Mouse (Mus musculus): Measurements from ENCODE around the gene Mpc1. TPM values are rescaled to one million over a fixed set of nuclear protein-coding genes. Genes with fewer than 3 reads are reported as not detected.

Gene Mpc1
- polyA plus RNA-seq (2012; fragmentation: generic; extraction: Trizol): 27.9 TPM
- long read RNA-seq, experiment 1, partial matches to known transcripts: 0 of 134 reads
- long read RNA-seq, experiment 1, other reads (novel, unspliced or antisense): 133 of 134 reads
- long read RNA-seq, experiment 2, partial matches to known transcripts: 0 of 32 reads
- long read RNA-seq, experiment 2, other reads (novel, unspliced or antisense): 31 of 32 reads

DNA sequence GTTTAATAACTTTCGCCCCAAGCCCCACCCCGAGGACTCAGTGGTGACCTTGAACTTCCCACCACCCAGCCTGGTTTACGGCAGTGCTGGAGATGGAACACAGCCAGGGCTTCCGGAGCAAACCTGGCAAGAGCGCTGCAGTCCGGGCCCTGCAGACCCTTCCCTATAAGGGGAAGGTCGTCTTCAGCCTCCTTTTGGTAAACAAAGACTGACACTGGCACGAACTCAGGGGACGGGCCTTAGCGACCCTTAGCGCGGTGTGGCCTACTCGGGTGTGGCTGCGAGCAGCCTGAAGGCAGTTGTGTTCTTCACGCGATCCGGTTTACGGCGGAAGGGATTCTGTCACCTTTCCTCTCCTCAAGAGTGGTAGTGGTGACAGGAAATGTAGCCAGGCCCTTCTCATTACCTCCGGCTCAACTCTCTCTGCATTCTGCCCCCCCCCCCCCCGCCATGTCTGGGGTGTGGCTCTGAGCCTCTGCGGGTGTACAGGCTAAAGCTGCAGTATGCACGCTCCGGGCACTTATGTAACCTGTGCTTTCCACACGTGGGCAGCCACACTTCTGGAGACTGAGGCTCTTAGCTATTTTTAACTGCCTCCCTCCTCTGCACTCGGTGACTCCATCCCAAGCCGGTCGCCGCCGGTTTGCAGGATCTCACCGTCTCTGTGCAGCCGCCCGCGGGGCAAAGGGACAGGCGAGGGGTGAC, at the start of gene Mpc1:
Gene Mpc1, plus strand, starts transcription at position 84 of the 705 bp plus-strand sequence.
- TF ChIP-seq FOSL1 (IDR thresholded peaks at IDR 0.05; ENCODE audit: insufficient read depth, low read length, poor library complexity, severe bottlenecking) (no peak), MYOG (IDR thresholded peaks at IDR 0.05; ENCODE audit: control insufficient read depth, extremely low read depth, insufficient read length) (no peak), CEBPB (IDR thresholded peaks at IDR 0.05; ENCODE audit: low read depth) (no peak), MYOD1 (IDR thresholded peaks at IDR 0.05; ENCODE audit: control insufficient read depth, insufficient read length, low read depth) (no peak), CTCF (IDR thresholded peaks at IDR 0.05; ENCODE audit: control insufficient read depth, insufficient read depth, insufficient read length) (no peak), USF1 (IDR thresholded peaks at IDR 0.05; ENCODE audit: low read depth) (no peak), MAX (IDR thresholded peaks at IDR 0.05) (peak; percentile 48)
- no peaks in the 10 kb centered on the region for H3K36me3 ChIP-seq (ENCODE audit: control insufficient read depth, insufficient read depth)
- H3K27me3 ChIP-seq (ENCODE audit: control insufficient read depth, insufficient read depth, insufficient read length): no peaks in the 10 kb centered on the region
- H3K79me3 ChIP-seq (ENCODE audit: low read depth): no peaks in the 10 kb centered on the region
- peak within 1 kb of the TSS; percentile 83 for H3K4me3 ChIP-seq (ENCODE audit: insufficient read depth, poor library complexity, severe bottlenecking)
- peaks cover 19% of the 10 kb centered on the region for H3K79me2 ChIP-seq (ENCODE audit: control insufficient read depth, insufficient read depth)
- H3ac ChIP-seq (ENCODE audit: control insufficient read depth, insufficient read length, low read depth): peak within 1 kb of the TSS; percentile 86

DNA sequence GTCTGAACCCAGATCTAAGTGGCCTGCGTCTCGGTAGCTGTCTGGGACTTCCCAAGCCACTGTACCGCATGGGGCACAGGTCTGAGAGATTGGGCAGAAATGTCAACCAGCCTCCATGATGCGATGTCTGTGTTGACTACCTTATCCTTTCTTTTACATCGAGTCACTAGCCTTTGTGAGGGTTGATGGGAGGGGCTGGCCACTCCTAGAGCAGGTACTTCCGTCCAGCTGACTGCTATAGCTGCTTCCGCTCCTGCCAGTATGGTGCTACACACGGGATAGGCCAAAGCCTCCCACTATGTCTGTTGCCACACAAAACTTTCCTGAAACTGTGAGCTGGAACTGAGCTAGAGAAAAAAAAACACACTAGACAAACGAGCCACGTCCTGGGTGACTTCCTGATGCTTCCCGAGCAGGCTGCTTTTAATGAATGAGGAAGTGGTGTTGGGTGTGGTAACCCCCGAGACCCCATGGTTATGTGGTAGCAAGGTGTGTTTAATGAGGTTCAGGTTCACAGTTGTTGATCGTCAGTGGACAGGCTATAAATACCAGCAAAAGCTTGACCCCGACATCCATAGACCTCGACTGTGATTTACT, 49.0 kb upstream of the Mpc1 start:
- H3ac ChIP-seq (ENCODE audit: control insufficient read depth, insufficient read length, low read depth): no peak overlapping the region
- no peak overlapping the region for H3K4me3 ChIP-seq (ENCODE audit: insufficient read depth, poor library complexity, severe bottlenecking)
- H3K79me2 ChIP-seq (ENCODE audit: control insufficient read depth, insufficient read depth): no peaks in the 10 kb centered on the region
- H3K36me3 ChIP-seq (ENCODE audit: control insufficient read depth, insufficient read depth): no peaks in the 10 kb centered on the region
- peaks cover 58% of the 10 kb centered on the region for H3K27me3 ChIP-seq (ENCODE audit: control insufficient read depth, insufficient read depth, insufficient read length)
- no peaks in the 10 kb centered on the region for H3K79me3 ChIP-seq (ENCODE audit: low read depth)
- no peak for TF ChIP-seq MAX (IDR thresholded peaks at IDR 0.05)
- no peak for TF ChIP-seq MYOG (IDR thresholded peaks at IDR 0.05; ENCODE audit: control insufficient read depth, extremely low read depth, insufficient read length)
- TF ChIP-seq FOSL1 (IDR thresholded peaks at IDR 0.05; ENCODE audit: insufficient read depth, low read length, poor library complexity, severe bottlenecking): no peak
- no peak for TF ChIP-seq MYOD1 (IDR thresholded peaks at IDR 0.05; ENCODE audit: control insufficient read depth, insufficient read length, low read depth)
- TF ChIP-seq CTCF (IDR thresholded peaks at IDR 0.05; ENCODE audit: control insufficient read depth, insufficient read depth, insufficient read length): no peak

DNA sequence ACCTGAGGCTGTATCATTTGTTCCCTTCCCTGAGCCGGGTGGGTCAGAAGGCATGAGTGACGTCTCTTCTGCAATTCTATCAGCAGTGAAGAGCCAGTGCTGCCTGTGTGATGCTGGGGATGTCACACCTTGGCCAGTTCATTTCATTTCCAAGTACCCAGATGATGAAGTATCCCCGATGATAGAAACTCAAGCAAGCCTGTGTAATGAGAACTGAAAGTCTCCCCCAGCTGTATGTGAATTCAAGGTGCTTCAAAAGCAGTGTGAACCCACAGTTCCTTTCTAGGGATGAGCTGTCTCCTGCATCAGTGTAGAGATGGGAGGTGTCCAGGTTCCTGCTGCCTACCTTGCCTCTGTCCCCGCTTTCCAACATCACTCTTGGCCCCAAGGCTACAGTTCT, 48.2 kb upstream of the Mpc1 start:
- H3K36me3 ChIP-seq (ENCODE audit: control insufficient read depth, insufficient read depth): no peaks in the 10 kb centered on the region
- no peaks in the 10 kb centered on the region for H3K79me2 ChIP-seq (ENCODE audit: control insufficient read depth, insufficient read depth)
- peaks cover 64% of the 10 kb centered on the region for H3K27me3 ChIP-seq (ENCODE audit: control insufficient read depth, insufficient read depth, insufficient read length)
- H3K79me3 ChIP-seq (ENCODE audit: low read depth): no peaks in the 10 kb centered on the region
- no peak for TF ChIP-seq CEBPB (IDR thresholded peaks at IDR 0.05; ENCODE audit: low read depth)
- no peak for TF ChIP-seq MYOD1 (IDR thresholded peaks at IDR 0.05; ENCODE audit: control insufficient read depth, insufficient read length, low read depth)
- no peak for TF ChIP-seq CTCF (IDR thresholded peaks at IDR 0.05; ENCODE audit: control insufficient read depth, insufficient read depth, insufficient read length)
- TF ChIP-seq USF1 (IDR thresholded peaks at IDR 0.05; ENCODE audit: low read depth): no peak
- no peak for TF ChIP-seq MAX (IDR thresholded peaks at IDR 0.05)
- TF ChIP-seq FOSL1 (IDR thresholded peaks at IDR 0.05; ENCODE audit: insufficient read depth, low read length, poor library complexity, severe bottlenecking): no peak
- TF ChIP-seq MYOG (IDR thresholded peaks at IDR 0.05; ENCODE audit: control insufficient read depth, extremely low read depth, insufficient read length): no peak
- H3ac ChIP-seq (ENCODE audit: control insufficient read depth, insufficient read length, low read depth): no peak overlapping the region
- no peak overlapping the region for H3K4me3 ChIP-seq (ENCODE audit: insufficient read depth, poor library complexity, severe bottlenecking)

DNA sequence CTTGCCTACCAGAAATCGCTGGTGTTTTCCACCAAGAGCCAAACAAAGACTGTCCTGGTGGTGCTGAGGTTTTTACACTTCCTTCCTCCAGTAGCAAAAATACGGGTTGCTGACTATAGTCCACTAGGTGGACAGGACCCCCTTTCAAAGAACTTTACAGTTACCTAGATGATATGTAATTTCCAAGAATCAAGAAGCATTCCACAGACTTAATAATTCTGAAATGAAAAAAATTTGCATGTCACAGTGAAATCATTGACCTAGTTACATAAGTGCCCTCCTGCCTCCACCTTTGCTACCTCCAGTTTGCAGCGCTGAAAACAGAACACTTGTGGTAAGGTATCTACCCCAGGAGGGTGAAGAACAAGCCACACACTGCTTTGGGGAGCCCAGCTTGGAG, 47.0 kb upstream of the Mpc1 start, which contains the start of gene Ccr6:
Gene Ccr6, plus strand, starts transcription at position 301 of the 400 bp plus-strand sequence.
- Histone ChIP-seq H3K79me2 (ENCODE audit: control insufficient read depth, insufficient read depth) (no peaks in the 10 kb centered on the region), H3K4me3 (ENCODE audit: insufficient read depth, poor library complexity, severe bottlenecking) (no peak within 1 kb of the TSS), H3K36me3 (ENCODE audit: control insufficient read depth, insufficient read depth) (no peaks in the 10 kb centered on the region), H3ac (ENCODE audit: control insufficient read depth, insufficient read length, low read depth) (no peak within 1 kb of the TSS), H3K79me3 (ENCODE audit: low read depth) (no peaks in the 10 kb centered on the region), H3K27me3 (ENCODE audit: control insufficient read depth, insufficient read depth, insufficient read length) (peaks cover 67% of the 10 kb centered on the region)
- TF ChIP-seq MAX (IDR thresholded peaks at IDR 0.05): no peak
- TF ChIP-seq MYOD1 (IDR thresholded peaks at IDR 0.05; ENCODE audit: control insufficient read depth, insufficient read length, low read depth): no peak
- no peak for TF ChIP-seq USF1 (IDR thresholded peaks at IDR 0.05; ENCODE audit: low read depth)
- no peak for TF ChIP-seq FOSL1 (IDR thresholded peaks at IDR 0.05; ENCODE audit: insufficient read depth, low read length, poor library complexity, severe bottlenecking)
- no peak for TF ChIP-seq CEBPB (IDR thresholded peaks at IDR 0.05; ENCODE audit: low read depth)
- TF ChIP-seq CTCF (IDR thresholded peaks at IDR 0.05; ENCODE audit: control insufficient read depth, insufficient read depth, insufficient read length): no peak
- no peak for TF ChIP-seq MYOG (IDR thresholded peaks at IDR 0.05; ENCODE audit: control insufficient read depth, extremely low read depth, insufficient read length)

DNA sequence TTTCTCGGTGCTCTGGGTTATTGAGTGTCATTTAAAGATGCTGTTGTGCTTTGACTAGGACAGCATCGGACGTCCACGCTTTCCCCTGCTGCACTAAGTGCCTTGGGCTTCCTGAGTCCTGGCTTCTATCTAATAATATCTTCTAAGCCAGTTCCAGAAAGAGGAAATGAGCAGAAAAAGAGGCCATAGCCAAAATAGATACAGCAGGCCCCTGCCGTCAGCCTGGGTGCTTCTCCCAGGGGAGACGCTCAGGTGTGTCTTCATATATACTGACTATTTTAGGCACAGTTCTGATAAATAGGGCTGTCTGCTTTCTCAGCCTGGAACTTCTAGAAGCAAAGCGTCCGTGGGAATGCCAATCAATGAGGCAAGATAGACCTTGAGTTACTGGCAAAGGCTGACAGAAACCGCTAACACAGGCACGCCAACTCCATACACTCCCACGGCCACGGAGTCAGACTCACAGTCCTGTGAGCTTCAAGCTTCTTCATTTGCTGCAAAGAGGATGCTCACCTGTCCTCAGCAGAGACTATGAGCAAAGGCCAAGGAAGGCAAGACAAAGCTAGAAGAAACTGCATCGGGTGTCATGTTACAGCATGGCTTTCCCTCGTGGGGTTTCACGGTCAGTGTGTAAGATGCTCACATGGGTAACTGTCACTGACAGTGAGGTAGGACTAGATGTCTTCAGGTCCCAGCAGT, 44.5 kb upstream of the Mpc1 start:
- no peaks in the 10 kb centered on the region for H3K79me3 ChIP-seq (ENCODE audit: low read depth)
- H3K79me2 ChIP-seq (ENCODE audit: control insufficient read depth, insufficient read depth): no peaks in the 10 kb centered on the region
- H3K4me3 ChIP-seq (ENCODE audit: insufficient read depth, poor library complexity, severe bottlenecking): no peak overlapping the region
- H3K27me3 ChIP-seq (ENCODE audit: control insufficient read depth, insufficient read depth, insufficient read length): peaks cover 74% of the 10 kb centered on the region
- H3ac ChIP-seq (ENCODE audit: control insufficient read depth, insufficient read length, low read depth): no peak overlapping the region
- TF ChIP-seq CTCF (IDR thresholded peaks at IDR 0.05; ENCODE audit: control insufficient read depth, insufficient read depth, insufficient read length) (no peak), MYOD1 (IDR thresholded peaks at IDR 0.05; ENCODE audit: control insufficient read depth, insufficient read length, low read depth) (no peak)
- H3K36me3 ChIP-seq (ENCODE audit: control insufficient read depth, insufficient read depth): no peaks in the 10 kb centered on the region

Measured in C2C12 (cell line).